Mouse (Mus musculus) heart, adult 2 months (tissue): ENCODE data around the gene Upp2.

Source experiments
- CTCF ChIP-seq: fragments of 200-600 bp; IDR thresholded peaks from 2 replicates; pipeline ENCODE4 v1.8.1; 2022; ENCODE audit warnings: antibody characterized with exemption, mild to moderate bottlenecking, moderate library complexity
- EP300 ChIP-seq: fragments of 200-500 bp; IDR thresholded peaks from 2 replicates; pipeline ENCODE4 v1.6.1; 2011; ENCODE audit warnings: low read depth, low read length, control low read depth; ENCODE audit not compliant: insufficient read depth
- POLR2A ChIP-seq: fragments of 200-500 bp; IDR thresholded peaks from 2 replicates; pipeline ENCODE4 v1.6.1; 2011; ENCODE audit warnings: mild to moderate bottlenecking, low read depth, low read length, control low read depth; ENCODE audit not compliant: insufficient read depth

GRCm38 (mm10) chr2:58662661-58663060 lies 95.6 kb downstream of the Upp2 start:
- TF ChIP-seq CTCF (no peak), POLR2A (no peak), EP300 (no peak)
